Mouse (Mus musculus) bone marrow macrophage, adult 2 months (primary cell): ENCODE measurements around the gene Csf2rb.

Source experiments
- CTCF ChIP-seq: IDR thresholded peaks from 2 replicates; pipeline ENCODE4 v1.5.1; 2012; ENCODE audit warnings: low read depth, mild to moderate bottlenecking, low read length, moderate library complexity
- POLR2A ChIP-seq: IDR thresholded peaks from 2 replicates; pipeline ENCODE4 v1.6.1; 2012; ENCODE audit warnings: mild to moderate bottlenecking, low read depth, low read length, borderline replicate concordance

GRCm38 (mm10) chr15:78384220-78385116 is 58.9 kb downstream of the Csf2rb start:
- no peak for TF ChIP-seq CTCF
- no peak for TF ChIP-seq POLR2A
